Mouse (Mus musculus): Measurements from ENCODE around the gene Olfr459. TPM values are rescaled to one million over a fixed set of nuclear protein-coding genes. Genes with fewer than 3 reads are reported as not detected.

Olfr459 gene
- polyA plus RNA-seq, 1 experiment: not detected

DNA sequence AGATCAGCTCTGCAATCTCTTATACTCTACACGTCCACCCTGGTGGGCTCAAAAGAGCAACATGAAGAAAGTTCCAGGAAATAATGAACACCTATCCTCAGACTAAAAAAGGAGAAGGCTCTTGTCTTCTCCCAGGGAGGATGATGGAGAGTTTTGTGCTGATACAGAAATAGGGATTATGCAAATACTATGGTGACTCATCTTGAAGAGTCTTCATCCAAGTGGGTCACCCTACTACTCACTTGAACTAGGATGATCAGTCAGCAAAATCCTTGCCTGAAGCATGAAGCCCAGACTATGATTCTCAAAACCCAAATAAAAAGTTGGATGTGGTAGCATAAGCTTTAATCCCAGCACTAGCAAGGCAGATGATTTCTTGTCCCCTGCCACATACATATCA is 16.6 kb downstream of the Olfr459 start:
- Histone ChIP-seq H3ac (ENCODE audit: control insufficient read depth, insufficient read length) (no peak overlapping the region), H3K27me3 (ENCODE audit: control insufficient read depth, insufficient read depth, insufficient read length) (no peaks in the 10 kb centered on the region), H3K36me3 (ENCODE audit: control insufficient read depth, insufficient read depth) (no peaks in the 10 kb centered on the region), H3K4me3 (no peak overlapping the region), H3K4me2 (ENCODE audit: low read depth) (no peak overlapping the region), H3K79me2 (ENCODE audit: control insufficient read depth, insufficient read depth) (no peaks in the 10 kb centered on the region)
- TF ChIP-seq E2F4 (IDR thresholded peaks at IDR 0.05; ENCODE audit: insufficient read depth) (no peak), TCF12 (IDR thresholded peaks at IDR 0.05; ENCODE audit: insufficient read depth, poor library complexity, severe bottlenecking) (no peak), SRF (IDR thresholded peaks at IDR 0.05; ENCODE audit: control insufficient read depth, insufficient read length, low read depth) (no peak), MAX (IDR thresholded peaks at IDR 0.05; ENCODE audit: low read depth) (no peak), MYOD1 (IDR thresholded peaks at IDR 0.05; ENCODE audit: control insufficient read depth in 1 of 3, insufficient read length in 2 of 3, low read depth in 2 of 3) (no peak)

DNA sequence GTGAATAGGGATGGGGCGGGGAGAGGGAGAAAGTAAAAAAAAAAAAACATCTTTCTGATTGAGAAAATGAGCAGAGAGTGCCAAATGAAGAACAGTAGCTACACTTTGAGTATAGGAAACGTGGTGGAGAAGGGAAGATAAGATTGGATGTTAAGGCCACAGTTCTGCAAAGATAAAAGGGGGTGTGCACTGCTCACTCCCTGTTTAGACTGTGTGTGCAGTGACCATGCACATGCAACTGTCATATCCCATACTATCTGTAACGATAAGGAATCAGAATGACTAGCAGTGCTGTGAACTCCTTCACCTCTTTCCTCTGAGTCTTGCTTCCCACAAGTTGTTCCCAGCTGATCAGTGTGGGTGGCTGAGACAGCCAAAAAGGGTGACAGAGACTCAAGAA is 17.8 kb downstream of the Olfr459 start:
- TF ChIP-seq MYOG (IDR thresholded peaks at IDR 0.05; ENCODE audit: control insufficient read depth in 1 of 3, insufficient read depth in 1 of 3, insufficient read length in 2 of 3, low read depth in 2 of 3) (no peak), SRF (IDR thresholded peaks at IDR 0.05; ENCODE audit: control insufficient read depth, insufficient read length, low read depth) (no peak), TCF3 (IDR thresholded peaks at IDR 0.05; ENCODE audit: insufficient read length, low read depth) (no peak), MYOD1 (IDR thresholded peaks at IDR 0.05; ENCODE audit: control insufficient read depth in 1 of 3, insufficient read length in 2 of 3, low read depth in 2 of 3) (no peak), POLR2AphosphoS2 (IDR thresholded peaks at IDR 0.05; ENCODE audit: insufficient read length, low read depth) (no peak), MAX (IDR thresholded peaks at IDR 0.05; ENCODE audit: low read depth) (no peak), CEBPB (IDR thresholded peaks at IDR 0.05; ENCODE audit: insufficient read depth, poor library complexity, severe bottlenecking) (no peak), REST (IDR thresholded peaks at IDR 0.05; ENCODE audit: insufficient read depth, insufficient read length) (no peak), TCF12 (IDR thresholded peaks at IDR 0.05; ENCODE audit: insufficient read depth, poor library complexity, severe bottlenecking) (no peak), POLR2A (IDR thresholded peaks at IDR 0.05; ENCODE audit: insufficient read length, low read depth) (no peak), USF1 (IDR thresholded peaks at IDR 0.05; ENCODE audit: low read depth) (no peak), E2F4 (IDR thresholded peaks at IDR 0.05; ENCODE audit: insufficient read depth) (no peak)
- Histone ChIP-seq H3K4me2 (ENCODE audit: low read depth) (no peak overlapping the region), H3K27me3 (ENCODE audit: control insufficient read depth, insufficient read depth, insufficient read length) (no peaks in the 10 kb centered on the region), H3K4me3 (no peak overlapping the region), H3ac (ENCODE audit: control insufficient read depth, insufficient read length) (no peak overlapping the region), H3K36me3 (ENCODE audit: control insufficient read depth, insufficient read depth) (no peaks in the 10 kb centered on the region), H3K79me2 (ENCODE audit: control insufficient read depth, insufficient read depth) (no peaks in the 10 kb centered on the region)

DNA sequence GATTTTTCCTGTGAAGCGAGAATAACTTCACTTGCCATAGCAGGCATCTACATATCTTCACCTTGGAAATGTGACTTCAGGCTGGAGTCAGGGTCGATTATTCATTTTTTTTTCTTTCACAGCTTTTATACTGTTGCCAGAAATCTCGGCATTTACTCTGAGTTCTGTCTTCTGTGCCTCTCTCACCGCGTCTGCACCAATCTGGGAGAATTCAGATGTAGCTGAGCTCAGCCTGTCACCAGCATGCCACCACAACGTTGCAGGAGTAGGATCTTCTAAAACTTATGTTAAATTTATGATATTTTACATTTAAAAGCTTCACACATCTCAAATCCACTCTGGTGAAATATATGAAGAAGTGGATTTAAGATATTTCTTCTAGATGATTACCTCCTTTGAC is 20.4 kb downstream of the Olfr459 start:
- no peaks in the 10 kb centered on the region for H3K36me3 ChIP-seq (ENCODE audit: control insufficient read depth, insufficient read depth)
- no peak overlapping the region for H3K4me2 ChIP-seq (ENCODE audit: low read depth)
- no peak overlapping the region for H3K4me3 ChIP-seq
- H3K27me3 ChIP-seq (ENCODE audit: control insufficient read depth, insufficient read depth, insufficient read length): no peaks in the 10 kb centered on the region
- TF ChIP-seq CEBPB (IDR thresholded peaks at IDR 0.05; ENCODE audit: insufficient read depth, poor library complexity, severe bottlenecking) (no peak), POLR2AphosphoS2 (IDR thresholded peaks at IDR 0.05; ENCODE audit: insufficient read length, low read depth) (no peak), REST (IDR thresholded peaks at IDR 0.05; ENCODE audit: insufficient read depth, insufficient read length) (no peak), SRF (IDR thresholded peaks at IDR 0.05; ENCODE audit: control insufficient read depth, insufficient read length, low read depth) (no peak), E2F4 (IDR thresholded peaks at IDR 0.05; ENCODE audit: insufficient read depth) (no peak), TCF12 (IDR thresholded peaks at IDR 0.05; ENCODE audit: insufficient read depth, poor library complexity, severe bottlenecking) (no peak), TCF3 (IDR thresholded peaks at IDR 0.05; ENCODE audit: insufficient read length, low read depth) (no peak), MAX (IDR thresholded peaks at IDR 0.05; ENCODE audit: low read depth) (no peak), USF1 (IDR thresholded peaks at IDR 0.05; ENCODE audit: low read depth) (no peak), MYOD1 (IDR thresholded peaks at IDR 0.05; ENCODE audit: control insufficient read depth in 1 of 3, insufficient read length in 2 of 3, low read depth in 2 of 3) (no peak)
- H3ac ChIP-seq (ENCODE audit: control insufficient read depth, insufficient read length): no peak overlapping the region
- H3K79me2 ChIP-seq (ENCODE audit: control insufficient read depth, insufficient read depth): no peaks in the 10 kb centered on the region

DNA sequence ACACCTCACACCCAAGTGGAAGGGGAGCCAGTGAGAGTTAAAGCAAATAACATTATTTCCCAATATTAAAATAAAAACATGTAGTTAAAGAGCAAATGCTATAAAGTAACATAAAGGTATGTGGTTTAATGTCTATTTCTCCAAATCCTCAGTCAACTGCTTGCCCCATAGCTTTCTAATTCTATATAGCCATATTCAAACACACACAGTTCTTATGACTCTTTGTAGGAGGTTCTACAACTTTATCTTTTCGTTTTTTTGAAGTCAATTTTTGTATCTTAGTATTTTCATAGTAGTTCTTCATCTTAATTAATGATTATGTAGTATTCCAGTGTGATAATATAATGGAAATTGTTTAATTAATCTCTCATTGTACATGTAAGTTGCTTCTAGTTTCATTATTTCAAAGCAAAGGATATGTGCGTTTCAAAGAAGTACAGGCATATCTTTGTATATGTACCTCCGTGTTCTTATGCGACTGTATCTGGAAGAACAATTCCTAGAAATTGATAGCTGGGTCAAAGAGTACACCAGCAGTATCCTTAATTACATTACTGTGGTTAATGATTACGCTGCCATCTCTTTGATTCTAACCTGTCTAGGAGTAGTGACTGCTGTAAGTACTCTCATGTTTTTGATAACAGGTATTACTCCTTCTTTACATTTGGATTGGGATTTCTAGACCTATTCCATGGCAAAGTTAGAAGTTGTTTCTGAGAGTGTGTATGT is 30.1 kb downstream of the Olfr459 start:
- Histone ChIP-seq H3K36me3 (ENCODE audit: control insufficient read depth, insufficient read depth) (no peaks in the 10 kb centered on the region), H3K79me2 (ENCODE audit: control insufficient read depth, insufficient read depth) (no peaks in the 10 kb centered on the region), H3ac (ENCODE audit: control insufficient read depth, insufficient read length) (no peak overlapping the region), H3K27me3 (ENCODE audit: control insufficient read depth, insufficient read depth, insufficient read length) (no peaks in the 10 kb centered on the region), H3K4me3 (no peak overlapping the region), H3K4me2 (ENCODE audit: low read depth) (no peak overlapping the region)
- TF ChIP-seq POLR2A (IDR thresholded peaks at IDR 0.05; ENCODE audit: insufficient read length, low read depth): no peak
- no peak for TF ChIP-seq SRF (IDR thresholded peaks at IDR 0.05; ENCODE audit: control insufficient read depth, insufficient read length, low read depth)
- no peak for TF ChIP-seq MAX (IDR thresholded peaks at IDR 0.05; ENCODE audit: low read depth)
- TF ChIP-seq TCF3 (IDR thresholded peaks at IDR 0.05; ENCODE audit: insufficient read length, low read depth): no peak
- no peak for TF ChIP-seq TCF12 (IDR thresholded peaks at IDR 0.05; ENCODE audit: insufficient read depth, poor library complexity, severe bottlenecking)
- TF ChIP-seq MYOG (IDR thresholded peaks at IDR 0.05; ENCODE audit: control insufficient read depth in 1 of 3, insufficient read depth in 1 of 3, insufficient read length in 2 of 3, low read depth in 2 of 3): no peak
- TF ChIP-seq USF1 (IDR thresholded peaks at IDR 0.05; ENCODE audit: low read depth): no peak
- no peak for TF ChIP-seq CEBPB (IDR thresholded peaks at IDR 0.05; ENCODE audit: insufficient read depth, poor library complexity, severe bottlenecking)

DNA sequence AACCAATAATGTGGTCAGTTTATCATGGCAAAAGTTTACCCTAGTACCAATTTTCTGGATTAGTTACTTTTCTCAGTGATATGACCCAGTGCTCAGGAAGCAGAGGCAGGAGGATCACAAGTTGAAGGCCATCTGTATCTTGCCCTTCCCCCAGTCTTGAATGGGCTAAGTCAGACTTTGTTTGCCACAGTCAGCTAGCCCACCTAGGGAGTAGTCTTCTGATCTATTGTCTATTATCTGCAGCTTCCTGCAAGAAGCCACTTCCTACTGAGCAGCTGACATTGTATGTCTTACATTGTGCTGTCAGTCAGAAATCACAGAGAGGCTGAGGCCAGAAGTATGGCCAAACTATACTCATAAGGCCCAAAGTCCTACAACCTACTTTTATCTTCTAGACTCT is 33.9 kb downstream of the Olfr459 start:
- H3K4me2 ChIP-seq (ENCODE audit: low read depth): no peak overlapping the region
- no peak overlapping the region for H3K4me3 ChIP-seq
- H3K36me3 ChIP-seq (ENCODE audit: control insufficient read depth, insufficient read depth): no peaks in the 10 kb centered on the region
- no peak overlapping the region for H3ac ChIP-seq (ENCODE audit: control insufficient read depth, insufficient read length)
- no peaks in the 10 kb centered on the region for H3K27me3 ChIP-seq (ENCODE audit: control insufficient read depth, insufficient read depth, insufficient read length)
- TF ChIP-seq POLR2A (IDR thresholded peaks at IDR 0.05; ENCODE audit: insufficient read length, low read depth): no peak
- TF ChIP-seq POLR2AphosphoS2 (IDR thresholded peaks at IDR 0.05; ENCODE audit: insufficient read length, low read depth): no peak
- no peak for TF ChIP-seq SRF (IDR thresholded peaks at IDR 0.05; ENCODE audit: control insufficient read depth, insufficient read length, low read depth)
- no peak for TF ChIP-seq E2F4 (IDR thresholded peaks at IDR 0.05; ENCODE audit: insufficient read depth)
- no peak for TF ChIP-seq TCF3 (IDR thresholded peaks at IDR 0.05; ENCODE audit: insufficient read length, low read depth)
- no peaks in the 10 kb centered on the region for H3K79me2 ChIP-seq (ENCODE audit: control insufficient read depth, insufficient read depth)
